Mouse (Mus musculus): Measurements from ENCODE around the gene Mios. TPM values are rescaled to one million over a fixed set of nuclear protein-coding genes. Genes with fewer than 3 reads are reported as not detected.

Gene Mios
- total and polyA plus RNA-seq, 2 experiments = 1.8 to 10.0 TPM

DNA sequence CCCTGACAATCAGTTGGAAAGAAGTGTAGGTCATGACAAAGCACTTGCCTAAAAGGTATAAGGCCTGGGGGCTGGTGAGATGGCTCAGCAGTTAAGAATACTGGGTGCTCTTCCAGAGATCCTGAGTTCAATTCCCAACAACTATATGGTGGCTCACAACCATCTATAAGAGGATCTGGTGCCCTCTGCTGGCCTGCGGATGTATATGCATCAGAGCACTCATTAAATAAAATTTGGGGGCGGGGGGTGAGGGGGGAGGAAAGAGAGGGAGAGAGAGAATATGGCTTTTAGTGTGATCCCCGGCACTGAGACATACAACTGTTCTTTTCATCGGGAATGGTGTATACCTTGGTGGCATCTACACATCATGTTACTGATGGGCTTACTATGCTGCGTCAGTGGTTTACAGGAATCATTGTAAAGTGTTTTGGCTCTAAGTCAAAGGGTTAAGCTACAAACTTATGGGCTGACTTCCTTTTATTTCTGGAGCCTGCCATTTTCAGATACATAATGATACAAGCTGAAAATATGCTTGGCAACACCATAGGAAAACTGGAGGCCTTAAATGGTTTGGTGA lies 69.5 kb downstream of the Mios start:
- peaks cover 2% of the 10 kb centered on the region; the same call in 1 of the 2 replicates for H3K4me1 ChIP-seq (ENCODE audit: control insufficient read depth, insufficient read depth, low read length)
- no peaks in the 10 kb centered on the region for H3K79me2 ChIP-seq (ENCODE audit: control insufficient read depth, insufficient read depth, low read length)
- no peak overlapping the region for H3K27ac ChIP-seq (replicated peaks; ENCODE audit: insufficient read depth, low read depth, low read length)
- H3K9ac ChIP-seq (ENCODE audit: low read depth, low read length) = no peak overlapping the region
- no peaks in the 10 kb centered on the region for H3K36me3 ChIP-seq (ENCODE audit: control insufficient read depth, insufficient read depth, low read length)
- TF ChIP-seq POLR2A (IDR thresholded peaks at IDR 0.05; ENCODE audit: extremely low read depth, insufficient read depth, low read length) (no peak), CTCF (IDR thresholded peaks at IDR 0.05; ENCODE audit: low read depth, low read length) (peak; percentile 21; the same call in 1 of the 2 replicates)
- H3K4me3 ChIP-seq (ENCODE audit: insufficient read depth, low read depth, low read length) = no peak overlapping the region
- DNase-seq (ENCODE audit: extremely low read depth, low read depth, low spot score) = no peak
- H3K27me3 ChIP-seq (ENCODE audit: control insufficient read depth, insufficient read depth, low read length) = no peaks in the 10 kb centered on the region
- WGBS = 83% methylated on average over 5 of the region's 5 CpGs

DNA sequence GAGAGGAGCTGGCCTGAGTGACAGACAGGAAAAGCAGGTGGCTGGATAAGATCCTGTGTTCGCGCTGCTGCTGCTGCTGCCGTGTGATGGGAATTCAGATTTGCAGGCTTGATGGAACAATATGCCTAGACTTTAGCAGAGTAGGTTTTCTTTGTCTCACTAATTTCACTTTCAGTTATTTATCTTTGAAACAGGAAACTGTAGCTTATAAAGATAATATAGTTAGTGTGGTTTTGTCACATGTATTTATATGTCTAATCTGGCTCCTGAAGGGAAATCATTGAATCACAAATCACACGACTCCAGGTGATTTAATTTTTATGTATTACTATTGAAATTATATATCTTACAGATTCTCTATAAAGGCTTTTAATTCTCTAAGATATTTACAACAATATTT lies 74.2 kb downstream of the Mios start:
- Histone ChIP-seq H3K4me3 (ENCODE audit: insufficient read depth, low read depth, low read length) (no peak overlapping the region), H3K79me2 (ENCODE audit: control insufficient read depth, insufficient read depth, low read length) (no peaks in the 10 kb centered on the region), H3K9ac (ENCODE audit: low read depth, low read length) (no peak overlapping the region), H3K36me3 (ENCODE audit: control insufficient read depth, insufficient read depth, low read length) (no peaks in the 10 kb centered on the region), H3K27ac (replicated peaks; ENCODE audit: insufficient read depth, low read depth, low read length) (no peak overlapping the region), H3K27me3 (ENCODE audit: control insufficient read depth, insufficient read depth, low read length) (no peaks in the 10 kb centered on the region), H3K4me1 (ENCODE audit: control insufficient read depth, insufficient read depth, low read length) (no peaks in the 10 kb centered on the region; the same call in 1 of the 2 replicates)
- 85% methylated on average over 4 of the region's 4 CpGs for WGBS
- DNase-seq (ENCODE audit: extremely low read depth, low read depth, low spot score) = no peak
- no peak for TF ChIP-seq CTCF (IDR thresholded peaks at IDR 0.05; ENCODE audit: low read depth, low read length)
- TF ChIP-seq POLR2A (IDR thresholded peaks at IDR 0.05; ENCODE audit: extremely low read depth, insufficient read depth, low read length) = no peak

DNA sequence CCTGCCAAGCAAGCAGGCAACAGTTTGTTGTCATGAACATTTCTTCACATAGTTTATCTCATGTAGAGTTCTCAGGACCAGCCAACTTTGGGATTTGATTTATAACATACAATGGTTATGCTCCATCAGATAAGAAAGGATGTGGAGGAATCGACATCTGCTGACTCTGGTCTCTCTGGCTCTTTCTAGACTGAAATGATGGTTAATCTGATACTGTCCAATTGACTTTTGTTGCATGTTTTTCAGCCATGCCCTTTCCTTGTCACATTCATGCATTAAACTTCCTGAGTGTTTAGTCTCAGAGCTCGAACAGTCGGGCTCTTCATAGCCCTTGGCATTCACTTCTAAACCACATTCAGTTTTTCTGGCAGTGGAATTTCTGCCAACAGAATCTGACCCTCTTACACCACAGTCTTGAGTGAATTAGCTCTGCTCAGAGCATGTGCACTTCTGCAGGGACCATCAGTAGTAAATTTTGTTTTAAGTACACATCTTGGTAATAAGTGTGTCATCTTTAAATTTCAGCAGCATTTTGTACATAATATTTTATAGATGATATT lies 76.5 kb downstream of the Mios start:
- no peaks in the 10 kb centered on the region for H3K27me3 ChIP-seq (ENCODE audit: control insufficient read depth, insufficient read depth, low read length)
- TF ChIP-seq CTCF (IDR thresholded peaks at IDR 0.05; ENCODE audit: low read depth, low read length) = no peak
- H3K4me1 ChIP-seq (ENCODE audit: control insufficient read depth, insufficient read depth, low read length) = no peaks in the 10 kb centered on the region; the same call in 1 of the 2 replicates
- H3K4me3 ChIP-seq (ENCODE audit: insufficient read depth, low read depth, low read length) = no peak overlapping the region
- no peak overlapping the region for H3K27ac ChIP-seq (replicated peaks; ENCODE audit: insufficient read depth, low read depth, low read length)
- no peaks in the 10 kb centered on the region for H3K79me2 ChIP-seq (ENCODE audit: control insufficient read depth, insufficient read depth, low read length)
- 79% methylated on average over 3 of the region's 3 CpGs for WGBS
- DNase-seq (ENCODE audit: extremely low read depth, low read depth, low spot score) = no peak
- no peaks in the 10 kb centered on the region for H3K36me3 ChIP-seq (ENCODE audit: control insufficient read depth, insufficient read depth, low read length)
- no peak overlapping the region for H3K9ac ChIP-seq (ENCODE audit: low read depth, low read length)

Other genes starting within 250 kb of the Mios start
- under 0.01 and 0.07 TPM in 2 replicates for gene Col28a1, start 16.6 kb upstream of the Mios start, total RNA-seq (2014; rRNA removed)
- not detected in 2 replicates for gene Col28a1, start 16.6 kb upstream of the Mios start, polyA plus RNA-seq (2012; rRNA removed)
- 13.2 and 17.1 TPM in 2 replicates for gene Rpa3, start 50.0 kb downstream of the Mios start, total RNA-seq (2014; rRNA removed)
- 1.6 and 1.8 TPM in 2 replicates for gene Rpa3, start 50.0 kb downstream of the Mios start, polyA plus RNA-seq (2012; rRNA removed)
- gene Umad1, start 50.1 kb downstream of the Mios start, total RNA-seq (2014; rRNA removed) = 17.0 and 17.3 TPM in 2 replicates
- 12.1 and 15.0 TPM in 2 replicates for gene Umad1, start 50.1 kb downstream of the Mios start, polyA plus RNA-seq (2012; rRNA removed)
- gene Gm45062, start 50.2 kb downstream of the Mios start, total RNA-seq (2014; rRNA removed) = 2.0 and 2.8 TPM in 2 replicates
- 0.70 TPM in 1 of 2 replicates, not detected in the other for gene Gm45062, start 50.2 kb downstream of the Mios start, polyA plus RNA-seq (2012; rRNA removed)

Data from liver, adult 2 months (tissue).